Mouse (Mus musculus): ENCODE results near the gene Cd300a.

The Cd300a gene

GRCm38 (mm10) chr11:114866486-114867360 lies 23.1 kb upstream of the Cd300a start:
- DNase-seq (ENCODE audit: low read depth, low spot score) = no peak

GRCm38 (mm10) chr11:114867361-114868235 lies 22.2 kb upstream of the Cd300a start:
- DNase-seq (ENCODE audit: low read depth, low spot score) = no peak

GRCm38 (mm10) chr11:114868280-114868679 lies 21.6 kb upstream of the Cd300a start:
- no peak for DNase-seq (ENCODE audit: low read depth, low spot score)

- DNase-seq (ENCODE audit: low read depth, low spot score) = no peak
Observed at GRCm38 (mm10) chr11:114869787-114870186, 20.1 kb upstream of the Cd300a start.

- no peak for DNase-seq (ENCODE audit: low read depth, low spot score)
Observed at GRCm38 (mm10) chr11:114871540-114871939, 18.3 kb upstream of the Cd300a start.

- DNase-seq (ENCODE audit: low read depth, low spot score) = no peak
Observed at GRCm38 (mm10) chr11:114873022-114873817, 16.6 kb upstream of the Cd300a start.

- no peak for DNase-seq (ENCODE audit: low read depth, low spot score)
Observed at GRCm38 (mm10) chr11:114874226-114875145, 15.4 kb upstream of the Cd300a start.

- DNase-seq (ENCODE audit: low read depth, low spot score) = no peak
Observed at GRCm38 (mm10) chr11:114875301-114875801, 14.5 kb upstream of the Cd300a start.

GRCm38 (mm10) chr11:114876176-114876575 lies 13.7 kb upstream of the Cd300a start:
- DNase-seq (ENCODE audit: low read depth, low spot score) = no peak

GRCm38 (mm10) chr11:114876621-114877020 lies 13.2 kb upstream of the Cd300a start:
- DNase-seq (ENCODE audit: low read depth, low spot score) = no peak

- no peak for DNase-seq (ENCODE audit: low read depth, low spot score)
Observed at GRCm38 (mm10) chr11:114877145-114877544, 12.7 kb upstream of the Cd300a start.

GRCm38 (mm10) chr11:114879666-114880065 lies 10.2 kb upstream of the Cd300a start:
- no peak for DNase-seq (ENCODE audit: low read depth, low spot score)

GRCm38 (mm10) chr11:114880185-114880584 lies 9.7 kb upstream of the Cd300a start:
- DNase-seq (ENCODE audit: low read depth, low spot score) = no peak

GRCm38 (mm10) chr11:114880589-114880988 lies 9.3 kb upstream of the Cd300a start:
- DNase-seq (ENCODE audit: low read depth, low spot score) = no peak

- DNase-seq (ENCODE audit: low read depth, low spot score) = no peak
Observed at GRCm38 (mm10) chr11:114883251-114883789, 6.5 kb upstream of the Cd300a start.

- no peak for DNase-seq (ENCODE audit: low read depth, low spot score)
Observed at GRCm38 (mm10) chr11:114884380-114885100, 5.3 kb upstream of the Cd300a start.

GRCm38 (mm10) chr11:114890542-114890941 lies 701 bp downstream of the Cd300a start:
- DNase-seq (ENCODE audit: low read depth, low spot score) = no peak

- no peak for DNase-seq (ENCODE audit: low read depth, low spot score)
Observed at GRCm38 (mm10) chr11:114896085-114896484, 6.2 kb downstream of the Cd300a start.

GRCm38 (mm10) chr11:114898026-114898425 lies 8.2 kb downstream of the Cd300a start:
- no peak for DNase-seq (ENCODE audit: low read depth, low spot score)

Data from WW6 (cell line).